Mouse (Mus musculus): ENCODE measurements at regions not wholly inside any gene's neighbourhood (a gene's known extent, or its start where the extent isn't known, plus 50 kb on each side); places are given as distances from the start of the nearest gene placed in this dataset.

DNA sequence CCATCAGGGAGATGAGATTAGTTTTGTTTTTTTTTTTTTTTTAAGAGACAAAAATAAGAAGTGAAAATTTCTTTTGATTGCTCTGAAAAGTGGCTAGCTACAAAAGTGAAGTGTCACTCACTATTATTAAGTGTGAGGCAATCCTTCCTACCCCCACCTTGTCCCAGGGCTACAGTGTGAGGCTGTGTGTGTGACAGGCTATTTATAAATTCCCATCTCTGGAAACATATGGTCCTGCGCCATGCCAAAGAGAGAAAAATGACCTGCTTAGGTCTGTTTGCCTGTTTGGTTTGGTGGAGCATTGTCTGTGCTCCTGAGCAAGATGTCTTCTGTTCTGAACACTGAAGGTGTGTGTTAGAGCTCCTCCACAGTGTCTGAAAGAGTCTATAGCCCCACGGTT is 199.4 kb upstream of the Lpp start:
- Histone ChIP-seq H3K9me3 (no peaks in the 10 kb centered on the region), H3K36me3 (replicated peaks; ENCODE audit: low read length) (no peaks in the 10 kb centered on the region), H3K27me3 (replicated peaks) (peaks cover 20% of the 10 kb centered on the region), H3K4me3 (replicated peaks) (no peak overlapping the region), H3K4me1 (no peaks in the 10 kb centered on the region)
- no peak for TF ChIP-seq GATA1 (IDR thresholded peaks at IDR 0.05; ENCODE audit: borderline replicate concordance, low read length)
- no peak for TF ChIP-seq FLI1 (IDR thresholded peaks at IDR 0.05; ENCODE audit: low read length)

DNA sequence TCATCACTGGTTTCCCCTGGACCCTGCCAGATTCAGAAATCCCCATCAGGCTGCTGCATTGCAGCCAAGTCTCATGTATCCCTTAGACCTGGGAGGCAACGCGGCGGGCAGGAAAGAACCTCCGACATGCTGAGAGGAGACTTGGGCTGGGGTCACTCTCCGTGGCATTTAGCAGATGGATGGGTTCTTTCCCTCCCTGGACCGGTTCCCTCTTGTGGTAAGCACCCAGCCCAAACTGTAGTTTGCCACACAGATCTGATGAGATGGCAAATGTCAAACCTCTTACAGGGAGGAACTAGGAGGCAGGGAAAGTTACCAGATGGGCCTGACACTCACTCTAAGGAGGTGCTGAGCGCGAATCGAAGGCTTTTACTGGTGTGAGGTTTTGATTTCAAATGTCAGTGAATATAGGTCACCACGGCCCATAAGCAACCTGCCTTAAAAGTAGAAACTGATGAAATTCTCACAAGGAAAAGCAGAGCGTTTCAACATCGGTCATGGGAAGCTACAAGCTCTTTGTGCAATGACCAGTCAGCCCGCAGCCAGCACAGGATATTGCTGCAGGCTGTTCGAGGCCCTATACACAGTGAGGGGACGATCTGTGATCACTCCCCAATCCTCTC is 199.9 kb upstream of the Lpp start:
- TF ChIP-seq GATA1 (IDR thresholded peaks at IDR 0.05; ENCODE audit: borderline replicate concordance, low read length) (no peak), FLI1 (IDR thresholded peaks at IDR 0.05; ENCODE audit: low read length) (no peak)
- no peaks in the 10 kb centered on the region for H3K4me1 ChIP-seq
- H3K36me3 ChIP-seq (replicated peaks; ENCODE audit: low read length): no peaks in the 10 kb centered on the region
- no peaks in the 10 kb centered on the region for H3K9me3 ChIP-seq
- H3K27me3 ChIP-seq (replicated peaks): peaks cover 20% of the 10 kb centered on the region
- H3K4me3 ChIP-seq (replicated peaks): no peak overlapping the region

DNA sequence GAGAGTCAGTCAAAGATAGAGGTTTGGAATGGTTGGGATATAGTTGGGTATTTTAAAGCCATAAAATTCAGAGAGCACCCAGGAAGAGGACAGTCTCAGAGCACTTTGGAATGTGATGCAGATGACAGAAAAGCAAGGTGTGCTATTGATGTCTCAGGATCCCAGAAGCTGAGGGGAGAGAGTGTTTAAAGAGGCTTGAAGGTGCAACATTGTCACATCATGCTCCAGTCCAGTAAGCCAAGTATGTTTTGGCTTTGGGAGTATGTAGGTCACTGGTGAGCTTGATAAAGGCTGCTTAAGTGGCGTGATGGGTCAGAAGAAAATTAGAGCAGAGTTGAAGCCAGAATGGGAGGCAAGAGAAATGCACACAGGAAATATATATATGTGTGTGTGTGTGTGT is 201.3 kb upstream of the Lpp start:
- TF ChIP-seq GATA1 (IDR thresholded peaks at IDR 0.05; ENCODE audit: borderline replicate concordance, low read length) (no peak), FLI1 (IDR thresholded peaks at IDR 0.05; ENCODE audit: low read length) (no peak)
- Histone ChIP-seq H3K4me1 (no peaks in the 10 kb centered on the region), H3K4me3 (replicated peaks) (no peak overlapping the region), H3K36me3 (replicated peaks; ENCODE audit: low read length) (no peaks in the 10 kb centered on the region), H3K27me3 (replicated peaks) (peaks cover 24% of the 10 kb centered on the region), H3K9me3 (no peaks in the 10 kb centered on the region)

DNA sequence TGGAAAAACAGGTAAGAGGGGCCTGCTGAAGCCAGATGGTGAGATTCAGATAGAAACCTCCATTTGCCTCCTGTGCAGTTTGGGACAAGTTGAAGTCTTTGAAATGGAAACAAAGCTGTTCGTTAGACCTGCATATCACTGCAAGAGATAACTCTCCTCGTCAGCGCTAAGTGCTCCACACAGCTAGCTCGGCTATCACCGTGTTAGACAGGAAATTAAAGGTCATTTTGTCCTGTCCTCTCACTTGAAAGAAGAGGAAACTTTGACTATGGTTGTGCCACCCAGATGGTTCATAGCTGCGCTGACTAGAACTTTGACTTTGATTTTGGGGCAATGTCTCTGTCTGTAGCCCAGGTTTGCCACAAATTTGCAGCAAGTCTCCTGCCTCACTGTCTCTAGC is 198.5 kb upstream of the Bcl6 start:
- Histone ChIP-seq H3K4me1 (no peaks in the 10 kb centered on the region), H3K27me3 (replicated peaks) (peaks cover 19% of the 10 kb centered on the region), H3K4me3 (replicated peaks) (no peak overlapping the region), H3K9me3 (no peaks in the 10 kb centered on the region), H3K36me3 (replicated peaks; ENCODE audit: low read length) (no peaks in the 10 kb centered on the region)
- TF ChIP-seq FLI1 (IDR thresholded peaks at IDR 0.05; ENCODE audit: low read length) (no peak), GATA1 (IDR thresholded peaks at IDR 0.05; ENCODE audit: borderline replicate concordance, low read length) (no peak)

DNA sequence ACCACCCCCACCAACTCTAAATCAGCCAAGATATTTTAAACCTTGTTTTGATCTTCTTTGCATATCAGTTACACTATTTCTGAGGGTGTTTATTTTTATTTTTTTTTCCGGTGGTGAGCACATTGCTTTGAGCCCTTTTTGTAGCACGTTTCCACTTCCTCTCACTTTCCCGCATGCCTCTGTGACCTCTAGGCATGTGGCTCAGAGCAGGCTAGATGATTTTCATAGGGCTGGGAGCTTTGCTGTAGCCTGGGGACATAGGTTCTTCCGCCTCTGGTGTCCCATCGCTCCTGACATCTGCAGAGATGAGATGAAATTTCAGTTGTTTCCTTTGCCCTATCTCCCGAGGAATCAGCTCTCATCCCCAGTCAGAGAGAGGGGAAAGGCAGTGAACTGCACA is 197.3 kb upstream of the Bcl6 start:
- TF ChIP-seq GATA1 (IDR thresholded peaks at IDR 0.05; ENCODE audit: borderline replicate concordance, low read length) (no peak), FLI1 (IDR thresholded peaks at IDR 0.05; ENCODE audit: low read length) (no peak)
- Histone ChIP-seq H3K4me3 (replicated peaks) (no peak overlapping the region), H3K27me3 (replicated peaks) (peaks cover 23% of the 10 kb centered on the region), H3K9me3 (no peaks in the 10 kb centered on the region), H3K4me1 (no peaks in the 10 kb centered on the region), H3K36me3 (replicated peaks; ENCODE audit: low read length) (no peaks in the 10 kb centered on the region)

DNA sequence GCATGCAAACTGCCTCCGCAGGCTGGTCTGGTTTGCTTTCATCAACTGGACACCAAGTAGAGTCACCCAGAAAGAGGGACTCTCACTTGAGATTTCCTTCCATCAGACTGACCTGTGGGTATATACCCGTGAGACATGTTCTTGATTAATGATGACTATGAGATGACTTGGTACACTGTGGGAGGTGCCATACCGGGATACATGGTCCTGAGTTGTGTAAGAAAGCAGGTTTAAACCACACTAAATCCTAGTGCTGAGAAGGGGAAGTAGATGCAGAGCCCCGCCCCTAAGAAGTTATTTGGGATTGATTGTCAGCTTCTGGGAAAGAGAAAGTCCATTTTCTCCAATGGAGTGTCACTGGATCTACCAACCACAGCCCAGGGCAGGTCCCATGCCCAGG is 196.2 kb upstream of the Bcl6 start:
- Histone ChIP-seq H3K4me1 (no peaks in the 10 kb centered on the region), H3K4me3 (replicated peaks) (no peak overlapping the region), H3K36me3 (replicated peaks; ENCODE audit: low read length) (no peaks in the 10 kb centered on the region), H3K9me3 (no peaks in the 10 kb centered on the region), H3K27me3 (replicated peaks) (peaks cover 34% of the 10 kb centered on the region)
- TF ChIP-seq FLI1 (IDR thresholded peaks at IDR 0.05; ENCODE audit: low read length) (no peak), GATA1 (IDR thresholded peaks at IDR 0.05; ENCODE audit: borderline replicate concordance, low read length) (no peak)

DNA sequence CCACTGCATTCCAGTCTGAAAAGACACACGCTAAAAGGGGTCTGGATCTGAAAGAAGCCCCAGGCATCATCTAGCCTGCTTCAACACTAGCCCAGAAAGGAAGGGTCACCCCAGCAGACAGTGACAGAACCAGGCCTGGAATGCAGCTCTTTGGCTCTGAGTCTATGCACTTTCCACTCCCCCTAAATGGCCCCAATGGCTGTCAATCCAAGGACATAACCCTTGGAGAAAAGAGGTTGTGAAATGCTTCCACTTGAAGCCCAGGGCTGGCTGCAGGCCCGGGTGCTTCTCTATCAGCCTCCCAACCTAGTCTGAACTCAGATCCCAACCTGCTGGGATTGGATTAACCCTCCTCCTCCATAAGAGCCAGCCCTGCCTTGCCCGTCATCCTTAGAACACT is 194.6 kb upstream of the Bcl6 start:
- TF ChIP-seq GATA1 (IDR thresholded peaks at IDR 0.05; ENCODE audit: borderline replicate concordance, low read length) (no peak), FLI1 (IDR thresholded peaks at IDR 0.05; ENCODE audit: low read length) (no peak)
- Histone ChIP-seq H3K4me3 (replicated peaks) (no peak overlapping the region), H3K9me3 (no peaks in the 10 kb centered on the region), H3K4me1 (no peaks in the 10 kb centered on the region), H3K36me3 (replicated peaks; ENCODE audit: low read length) (no peaks in the 10 kb centered on the region), H3K27me3 (replicated peaks) (peaks cover 37% of the 10 kb centered on the region)

DNA sequence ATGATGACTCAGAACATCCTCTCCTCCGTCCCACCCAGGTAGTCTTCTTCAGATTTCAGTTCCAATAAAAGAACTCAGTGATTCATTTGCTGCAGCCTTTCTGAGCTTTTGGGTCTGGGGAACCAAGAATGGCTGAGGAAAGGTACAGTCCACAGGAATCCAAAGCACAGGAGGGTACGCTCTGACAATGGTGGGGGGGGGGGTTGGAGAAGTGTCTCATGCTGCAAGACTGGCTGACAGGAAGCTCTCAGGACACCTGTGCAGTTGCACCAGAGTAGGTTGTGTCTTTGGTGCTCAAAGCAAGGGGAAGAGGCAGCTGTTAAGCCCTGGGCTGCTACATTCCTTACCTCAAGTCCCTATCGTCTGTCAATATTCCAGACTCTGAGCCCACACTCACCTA is 192.7 kb upstream of the Bcl6 start:
- H3K4me3 ChIP-seq (replicated peaks): no peak overlapping the region
- H3K4me1 ChIP-seq: no peaks in the 10 kb centered on the region
- TF ChIP-seq GATA1 (IDR thresholded peaks at IDR 0.05; ENCODE audit: borderline replicate concordance, low read length) (no peak), FLI1 (IDR thresholded peaks at IDR 0.05; ENCODE audit: low read length) (no peak)
- peaks cover 39% of the 10 kb centered on the region for H3K27me3 ChIP-seq (replicated peaks)
- no peaks in the 10 kb centered on the region for H3K9me3 ChIP-seq
- H3K36me3 ChIP-seq (replicated peaks; ENCODE audit: low read length): no peaks in the 10 kb centered on the region

DNA sequence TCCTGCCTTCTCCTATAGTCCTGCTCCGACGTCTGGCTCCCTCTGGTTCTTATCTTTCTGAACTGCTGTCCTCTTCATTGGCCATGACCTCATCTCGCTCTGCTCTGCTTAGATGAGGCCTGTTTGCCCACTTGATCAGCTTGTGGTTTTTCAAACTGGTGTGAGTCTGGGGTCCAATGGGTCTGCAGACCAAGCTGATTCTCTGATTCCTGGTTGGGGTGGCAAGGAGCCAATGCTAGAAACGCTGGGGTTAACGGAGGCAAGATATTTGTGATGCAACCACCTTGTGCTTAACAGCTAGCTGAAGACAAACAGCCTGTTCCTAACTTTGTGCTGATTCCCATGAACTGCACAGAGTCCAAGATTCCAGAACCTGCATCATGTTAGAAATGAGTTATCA is 192.0 kb upstream of the Bcl6 start:
- Histone ChIP-seq H3K36me3 (replicated peaks; ENCODE audit: low read length) (no peaks in the 10 kb centered on the region), H3K4me3 (replicated peaks) (no peak overlapping the region), H3K27me3 (replicated peaks) (peaks cover 43% of the 10 kb centered on the region), H3K9me3 (no peaks in the 10 kb centered on the region), H3K4me1 (no peaks in the 10 kb centered on the region)
- TF ChIP-seq GATA1 (IDR thresholded peaks at IDR 0.05; ENCODE audit: borderline replicate concordance, low read length): no peak
- TF ChIP-seq FLI1 (IDR thresholded peaks at IDR 0.05; ENCODE audit: low read length): no peak

DNA sequence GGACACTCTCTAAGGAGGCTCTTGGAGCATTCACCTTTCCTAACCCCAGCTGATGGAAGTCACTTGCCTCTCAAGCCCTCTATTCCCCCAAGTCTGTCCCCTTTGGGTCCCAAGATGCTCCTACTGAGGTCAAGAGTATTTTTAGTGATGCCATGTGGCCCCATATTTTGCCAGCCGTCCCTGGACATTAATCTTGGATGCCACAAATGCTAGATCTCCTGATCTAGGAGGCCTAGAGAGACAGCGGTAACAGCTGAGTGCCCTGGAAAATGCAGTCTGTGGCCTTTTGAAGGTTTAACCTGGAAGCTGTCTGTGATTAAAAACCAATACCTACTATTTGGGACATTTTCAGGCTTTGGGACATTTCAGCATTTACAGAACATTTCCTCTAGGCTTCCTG is 188.9 kb upstream of the Bcl6 start:
- TF ChIP-seq GATA1 (IDR thresholded peaks at IDR 0.05; ENCODE audit: borderline replicate concordance, low read length) (no peak), FLI1 (IDR thresholded peaks at IDR 0.05; ENCODE audit: low read length) (no peak)
- Histone ChIP-seq H3K4me1 (no peaks in the 10 kb centered on the region), H3K9me3 (no peaks in the 10 kb centered on the region), H3K4me3 (replicated peaks) (no peak overlapping the region), H3K27me3 (replicated peaks) (peaks cover 60% of the 10 kb centered on the region), H3K36me3 (replicated peaks; ENCODE audit: low read length) (no peaks in the 10 kb centered on the region)

DNA sequence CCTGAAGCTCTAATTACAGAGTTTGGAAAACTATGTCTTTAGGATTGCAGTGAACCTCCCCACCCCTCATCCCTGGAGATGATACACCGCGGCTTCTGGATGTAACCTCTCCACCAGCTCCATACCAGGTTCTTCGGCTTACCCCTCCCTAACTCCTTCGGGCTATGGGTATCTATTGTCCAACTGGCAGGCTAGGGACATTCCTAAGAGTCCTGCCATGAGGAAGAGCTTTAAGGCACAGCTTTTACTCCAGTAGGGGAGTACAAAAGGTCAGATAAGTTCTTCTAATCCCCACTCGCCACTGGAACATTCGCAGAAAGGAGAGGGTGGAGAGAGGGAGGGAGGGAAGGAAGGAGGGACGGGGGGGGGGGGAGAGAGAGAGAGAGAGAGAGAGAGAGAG is 188.5 kb upstream of the Bcl6 start:
- no peak for TF ChIP-seq FLI1 (IDR thresholded peaks at IDR 0.05; ENCODE audit: low read length)
- TF ChIP-seq GATA1 (IDR thresholded peaks at IDR 0.05; ENCODE audit: borderline replicate concordance, low read length): no peak
- Histone ChIP-seq H3K4me1 (no peaks in the 10 kb centered on the region), H3K27me3 (replicated peaks) (peaks cover 60% of the 10 kb centered on the region), H3K36me3 (replicated peaks; ENCODE audit: low read length) (no peaks in the 10 kb centered on the region), H3K4me3 (replicated peaks) (no peak overlapping the region), H3K9me3 (no peaks in the 10 kb centered on the region)
